Comparison of ENCODE assay signal across 12 mouse cellular contexts in genomic region chr17:31418804-31419597, GRCm38 (mm10). TPM values are rescaled to one million over a fixed set of nuclear protein-coding genes. Genes with fewer than 3 reads are reported as not detected.
DNase-seq lines count a peak whose midpoint lies in the region; ATAC-seq lines count a peak whose summit lies in the region.
"Had no signal": no experiment of that assay in that cellular context is flagged by ENCODE, and none has a peak within 500 bp of the region (broad histone marks: within the 10 kb centered on the region; RNA-seq: fewer than 3 reads in every experiment).

No protein-coding gene starts in this region.

- no peak overlapping the region for H3K4me3 ChIP-seq in kidney, embryonic 14.5 days (ENCODE audit: low read length)
- H3K4me3 ChIP-seq: limb, embryonic 13.5 days had no signal

- no peaks in the 10 kb centered on the region for H3K27me3 ChIP-seq in kidney, embryonic 14.5 days (ENCODE audit: control insufficient read depth, insufficient read depth, low read length)
- H3K27me3 ChIP-seq: limb, embryonic 13.5 days had no signal

- no peak for ATAC-seq in kidney, embryonic 14.5 days (ENCODE audit: low FRiP score, low TSS enrichment)
- peak; percentile 69; the same call in 1 of the 2 replicates for ATAC-seq in cerebellum, adult (ENCODE audit: insufficient number of reproducible peaks, low FRiP score, low TSS enrichment)
- ATAC-seq in megakaryocyte progenitor cell, adult 5-6 weeks (replicated peaks; ENCODE audit: poor library complexity), result no peak

- H3K4me2 ChIP-seq in kidney, embryonic 14.5 days (replicated peaks; ENCODE audit: low read depth, low read length), result no peak overlapping the region
- H3K4me2 ChIP-seq: limb, embryonic 13.5 days had no signal

- H3K4me1 ChIP-seq in kidney, embryonic 14.5 days (ENCODE audit: control insufficient read depth, insufficient read depth, low read length), result peaks cover 5% of the 10 kb centered on the region; the same call in 1 of the 2 replicates

- no peaks in the 10 kb centered on the region for H3K9me3 ChIP-seq in kidney, embryonic 14.5 days (ENCODE audit: control insufficient read depth, low read length)
- H3K9me3 ChIP-seq: limb, embryonic 13.5 days had no signal

- no peak for DNase-seq in kidney, adult 11 months
- DNase-seq in cerebellum, postnatal 36 days, result peak; percentile 79 to 84
- peak; percentile 30 to 60 for DNase-seq in lung, postnatal 4 days
- DNase-seq in gastrocnemius, postnatal 10 days, result no peak
- DNase-seq in heart, adult 18-20 months, result no peak
- DNase-seq: gastrocnemius, postnatal 36 days; thymus, postnatal 25 days had no signal

- no peak overlapping the region for H3K9ac ChIP-seq in kidney, embryonic 14.5 days (ENCODE audit: low read depth, low read length)
- H3K9ac ChIP-seq: limb, embryonic 13.5 days had no signal

- 67% methylated on average over 17 of the region's 17 CpGs for WGBS in kidney, embryonic 14.5 days

- H3K36me3 ChIP-seq in kidney, embryonic 14.5 days (ENCODE audit: control insufficient read depth, insufficient read depth, low read length), result peaks cover 18% of the 10 kb centered on the region; the same call in 1 of the 2 replicates

- peak overlapping the region; percentile 47; the same call in 1 of the 2 replicates for H3K27ac ChIP-seq in kidney, embryonic 14.5 days (ENCODE audit: low read depth, low read length)

RNA-seq across cellular contexts. Expression of gene Pde9a, which starts 33.0 kb away (rescaled TPM):
- polyA plus RNA-seq in kidney, embryonic 14.5 days (2014; fragmentation: Nextera tagmentation; extraction: Ambion mirVana), result 30.8 and 37.6 TPM in 2 replicates
- total RNA-seq in megakaryocyte progenitor cell, adult 5-6 weeks (2015), result 0.79 TPM in 1 of 2 replicates, not detected in the other
- total RNA-seq in megakaryocyte progenitor cell, adult 5-6 weeks (2017), result 1.5 TPM in 1 of 2 replicates, not detected in the other
- 1 to 10 TPM; 4.7 to 5.8 TPM for total RNA-seq in gastrocnemius, postnatal 10 days (2021)
- total RNA-seq in heart, adult 18-20 months (2021), result 1 to 10 TPM; 3.4 to 3.8 TPM
- total RNA-seq: MEL had no signal

Comparison
In these comparisons a context has a peak if more than half of its experiments do, and no peak if none do; other contexts are left out.
1. DNase-seq: peak in cerebellum, postnatal 36 days (2 of 2) and lung, postnatal 4 days (2 of 2); none in kidney, adult 11 months (single experiment), gastrocnemius, postnatal 10 days (single experiment) and heart, adult 18-20 months (0 of 2).